Mouse (Mus musculus) small intestine, adult 2 months (tissue): ENCODE results near the gene Tex2.

Source experiments
- CTCF ChIP-seq: fragments of 200-500 bp; IDR thresholded peaks from 2 replicates; pipeline ENCODE4 v1.5.1; 2012; ENCODE audit warnings: low read depth, mild to moderate bottlenecking, control low read depth, inconsistent platforms, low read length, moderate library complexity, mixed read lengths; ENCODE audit not compliant: insufficient replicate concordance, insufficient read length; ENCODE audit errors: extremely low read depth
- POLR2A ChIP-seq: fragments of 200-500 bp; IDR thresholded peaks from 2 replicates; pipeline ENCODE4 v1.6.1; 2012; ENCODE audit warnings: low read depth, mild to moderate bottlenecking, control low read depth, inconsistent platforms, low read length, moderate library complexity

DNA sequence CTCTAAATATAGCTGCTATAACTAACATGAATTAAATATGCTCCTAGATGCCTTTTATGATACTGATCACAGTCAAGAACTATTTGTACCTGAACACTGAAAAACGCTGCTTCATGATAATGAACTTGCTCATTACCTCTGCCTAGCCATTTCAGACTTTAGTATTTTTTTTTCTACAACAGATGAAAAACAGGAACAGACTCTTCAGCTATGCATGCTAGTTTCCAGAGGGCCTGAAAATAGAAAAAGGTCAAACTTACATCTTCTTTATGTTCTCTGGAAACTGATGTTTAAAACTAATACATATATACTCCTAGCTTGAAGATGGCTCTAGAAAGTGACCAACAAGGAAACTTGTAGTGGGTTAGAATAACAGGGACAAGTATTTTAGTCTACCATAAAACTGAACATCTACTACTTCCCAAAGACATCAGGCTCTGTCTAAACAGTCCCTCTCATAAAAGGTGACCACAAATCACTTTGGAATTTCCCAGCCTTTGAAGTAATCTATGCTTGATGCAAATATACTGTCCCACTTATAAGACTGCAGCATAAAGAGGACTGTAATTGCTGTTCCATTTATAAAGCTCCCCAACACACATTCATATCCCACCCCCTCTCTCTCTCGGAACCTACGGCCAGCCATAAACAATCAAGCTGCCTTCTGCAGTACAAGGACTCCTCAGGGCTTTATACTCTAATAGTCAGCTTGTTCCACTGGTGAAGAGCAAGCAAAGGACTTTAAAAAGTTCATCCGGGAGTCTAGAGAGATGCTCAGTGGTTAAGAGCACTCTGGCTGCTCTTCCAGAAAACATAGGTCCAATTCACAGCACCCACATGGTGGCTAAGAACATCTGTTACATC is 148.3 kb downstream of the Tex2 start:
- TF ChIP-seq CTCF (no peak), POLR2A (no peak)
